Mouse (Mus musculus) ES-E14 (cell line): ENCODE data around the gene H2-Q10.
"Not testable (repeated sequence)": the region's sequence is repeated elsewhere in the genome, so short reads cannot be mapped to it uniquely, and the experiment has no call there.

Experiments used
- CHD2 ChIP-seq: IDR thresholded peaks from 2 replicates; pipeline ENCODE4 v1.6.1; 2014; ENCODE audit warnings: mild to moderate bottlenecking, low read depth, low read length, inconsistent platforms
- HCFC1 ChIP-seq: IDR thresholded peaks from 2 replicates; pipeline ENCODE4 v1.6.1; 2012; ENCODE audit warnings: low read length, inconsistent platforms, borderline replicate concordance; ENCODE audit not compliant: insufficient read depth
- MAFK ChIP-seq: IDR thresholded peaks from 2 replicates; pipeline ENCODE4 v1.6.1; 2014; ENCODE audit warnings: mild to moderate bottlenecking, low read depth, low read length, inconsistent platforms; ENCODE audit not compliant: insufficient read depth
- ZC3H11A ChIP-seq: IDR thresholded peaks from 2 replicates; pipeline ENCODE4 v1.6.1; 2012; ENCODE audit warnings: low read depth, mild to moderate bottlenecking, inconsistent platforms, low read length, borderline replicate concordance
- ZNF384 ChIP-seq: IDR thresholded peaks from 2 replicates; pipeline ENCODE4 v1.6.1; 2012; ENCODE audit warnings: low read depth, low read length, inconsistent platforms

DNA sequence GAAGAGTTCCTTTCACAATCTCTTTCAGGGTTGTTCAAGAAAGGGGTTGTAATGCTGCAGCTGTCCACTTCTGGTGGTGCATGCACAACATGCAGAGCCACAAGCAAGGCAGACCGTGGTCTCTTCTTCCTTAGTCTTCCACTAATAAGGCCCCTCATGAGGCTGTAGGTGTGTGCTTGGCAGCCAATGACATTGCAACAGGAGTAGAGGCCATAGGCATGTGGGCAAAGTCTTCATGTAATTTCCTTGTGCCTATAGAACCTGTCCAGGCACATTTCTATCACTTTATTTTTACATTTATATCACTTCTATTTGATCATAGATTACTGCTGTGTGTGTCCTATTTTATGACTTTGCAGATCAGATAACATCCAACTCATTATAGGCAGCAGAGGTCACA, 11.6 kb upstream of the H2-Q10 start:
- not testable (repeated sequence) for TF ChIP-seq MAFK, ZNF384, ZC3H11A, CHD2, HCFC1
